Mouse (Mus musculus) testis, adult 2 months (tissue): ENCODE results near the gene Pmel. TPM values are rescaled to one million over a fixed set of nuclear protein-coding genes. Genes with fewer than 3 reads are reported as not detected.
A peak's percentile ranks its signal among the peaks of the same experiment; 100 is the strongest.

ENCODE experiments used
- H3K27ac ChIP-seq: fragments of 200-500 bp; 2 replicates; pipeline ENCODE4 v1.5.1; 2012; ENCODE audit warnings: low read depth, low read length; ENCODE audit not compliant: control insufficient read depth, insufficient read depth
- H3K27me3 ChIP-seq: fragments of 200-500 bp; 2 replicates; pipeline ENCODE4 v1.6.1; 2012; ENCODE audit warnings: mild to moderate bottlenecking, low read length, moderate library complexity; ENCODE audit not compliant: control insufficient read depth, insufficient read depth
- H3K36me3 ChIP-seq: fragments of 200-500 bp; 2 replicates; pipeline ENCODE4 v1.6.1; 2012; ENCODE audit warnings: mild to moderate bottlenecking, low read length; ENCODE audit not compliant: control insufficient read depth, insufficient read depth
- H3K4me1 ChIP-seq: fragments of 200-500 bp; 2 replicates; pipeline ENCODE4 v1.6.1; 2012; ENCODE audit warnings: low read length; ENCODE audit not compliant: control insufficient read depth, insufficient read depth
- H3K4me3 ChIP-seq: fragments of 200-500 bp; 2 replicates; pipeline ENCODE4 v1.5.1; 2012; ENCODE audit warnings: low read depth, mild to moderate bottlenecking, low read length, moderate library complexity, mixed read lengths; ENCODE audit not compliant: control insufficient read depth
- CTCF ChIP-seq: fragments of 200-500 bp; IDR thresholded peaks from 2 replicates; pipeline ENCODE4 v1.5.1; 2012; ENCODE audit warnings: low read depth, mild to moderate bottlenecking, inconsistent platforms, low read length, moderate library complexity; ENCODE audit not compliant: control insufficient read depth, insufficient read depth, insufficient replicate concordance
- POLR2A ChIP-seq: fragments of 200-500 bp; IDR thresholded peaks from 2 replicates; pipeline ENCODE4 v1.6.1; 2012; ENCODE audit warnings: low read depth, mild to moderate bottlenecking, inconsistent platforms, low read length, moderate library complexity; ENCODE audit not compliant: control insufficient read depth
- polyA plus RNA-seq: library from polyadenylated mRNA; depleted of rRNA; stranded (reverse); fragments of >200 nt; gene quantifications from 2 replicates; pipeline ENCODE4 v1.2.3, GENCODE M21; 2012

Pmel gene
- polyA plus RNA-seq, 1 experiment, result 27.7 TPM

DNA sequence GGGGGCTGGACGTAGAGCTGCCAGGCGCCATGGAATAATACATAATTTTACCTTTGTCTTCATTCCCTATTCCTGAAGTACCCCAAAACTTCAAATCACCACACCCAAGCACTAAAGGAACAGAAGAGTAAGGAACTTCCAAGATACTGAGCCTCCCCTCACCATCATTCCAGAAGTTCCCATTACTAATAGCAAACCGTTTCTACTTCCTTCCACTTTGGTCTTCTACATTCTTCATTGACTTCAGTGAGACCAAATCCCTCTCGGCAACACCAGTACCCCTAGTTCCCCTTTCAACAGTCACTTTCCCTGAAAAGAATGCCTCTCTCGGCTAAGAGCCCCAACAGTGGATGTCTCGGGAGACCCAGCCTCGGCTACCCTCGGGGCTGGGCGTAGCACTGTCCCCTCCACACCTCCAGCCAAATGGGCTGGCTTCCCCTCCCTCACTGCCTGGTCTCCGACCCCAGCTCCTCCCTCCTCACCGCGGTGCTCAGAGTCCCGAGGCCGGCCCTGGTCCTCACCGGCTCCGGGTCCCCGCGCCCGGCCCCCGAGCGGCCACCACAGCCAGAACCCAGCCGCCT, 8.5 kb upstream of the Pmel start:
- TF ChIP-seq POLR2A (no peak), CTCF (no peak)
- peak overlapping the region; percentile 90 for H3K4me3 ChIP-seq

DNA sequence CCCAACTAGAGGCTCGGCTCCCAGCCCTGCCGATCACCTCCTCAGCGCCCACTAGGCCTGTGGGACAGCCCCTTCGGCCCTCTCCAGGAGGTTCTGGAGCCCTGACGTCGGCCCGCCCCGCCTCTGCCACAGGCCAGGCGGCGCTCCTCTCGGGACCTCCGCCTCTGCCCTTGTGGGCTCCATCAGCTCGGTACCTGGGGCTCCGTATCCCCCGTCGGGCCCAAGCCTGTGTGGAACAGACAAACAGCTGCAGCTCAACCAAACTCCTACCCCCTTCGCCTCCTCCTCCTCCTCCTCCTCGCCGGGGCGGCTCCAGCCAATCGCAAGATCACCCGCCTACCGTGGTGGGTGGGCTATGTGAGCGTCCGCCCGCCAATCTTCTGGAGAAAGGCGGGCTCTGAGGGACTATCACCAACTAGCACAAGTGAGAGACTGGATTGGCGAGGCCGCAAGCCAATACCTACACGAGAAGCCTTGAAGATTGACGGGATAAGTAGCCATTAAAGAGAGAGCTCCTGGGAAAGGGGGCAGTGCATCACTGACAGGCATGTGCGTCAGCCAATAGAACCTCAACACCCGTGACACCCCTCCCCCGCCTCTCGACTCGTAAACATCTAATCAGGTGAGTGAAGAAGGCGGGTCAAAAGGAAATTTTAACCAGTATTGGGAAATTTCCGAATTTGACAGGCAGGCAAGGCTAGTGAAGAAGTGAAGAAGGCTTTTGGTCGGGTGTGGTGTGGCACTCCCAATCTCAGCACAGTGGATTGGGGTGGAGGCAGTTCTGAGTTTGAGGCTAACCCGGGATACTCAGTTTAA, 7.8 kb upstream of the Pmel start, which contains the start of gene Rab5b:
Gene Rab5b, minus strand, starts transcription at position 273 of the 816 bp plus-strand sequence.
- peak within 1 kb of the TSS; percentile 90 for H3K4me3 ChIP-seq
- no peaks in the 10 kb centered on the region for H3K27me3 ChIP-seq
- peaks cover 7% of the 10 kb centered on the region; the same call in 1 of the 2 replicates for H3K4me1 ChIP-seq
- peak within 1 kb of the TSS; percentile 88 for H3K27ac ChIP-seq
- H3K36me3 ChIP-seq, result no peaks in the 10 kb centered on the region; the same call in none of the 2 replicates
- TF ChIP-seq POLR2A (peak; percentile 93), CTCF (no peak)

More for the DNA sequence above, 8.5 kb upstream of the Pmel start:
- no peaks in the 10 kb centered on the region; the same call in 1 of the 2 replicates for H3K36me3 ChIP-seq
- H3K4me1 ChIP-seq, result peaks cover 7% of the 10 kb centered on the region; the same call in 1 of the 2 replicates
- no peaks in the 10 kb centered on the region for H3K27me3 ChIP-seq
- peak overlapping the region; percentile 88 for H3K27ac ChIP-seq

DNA sequence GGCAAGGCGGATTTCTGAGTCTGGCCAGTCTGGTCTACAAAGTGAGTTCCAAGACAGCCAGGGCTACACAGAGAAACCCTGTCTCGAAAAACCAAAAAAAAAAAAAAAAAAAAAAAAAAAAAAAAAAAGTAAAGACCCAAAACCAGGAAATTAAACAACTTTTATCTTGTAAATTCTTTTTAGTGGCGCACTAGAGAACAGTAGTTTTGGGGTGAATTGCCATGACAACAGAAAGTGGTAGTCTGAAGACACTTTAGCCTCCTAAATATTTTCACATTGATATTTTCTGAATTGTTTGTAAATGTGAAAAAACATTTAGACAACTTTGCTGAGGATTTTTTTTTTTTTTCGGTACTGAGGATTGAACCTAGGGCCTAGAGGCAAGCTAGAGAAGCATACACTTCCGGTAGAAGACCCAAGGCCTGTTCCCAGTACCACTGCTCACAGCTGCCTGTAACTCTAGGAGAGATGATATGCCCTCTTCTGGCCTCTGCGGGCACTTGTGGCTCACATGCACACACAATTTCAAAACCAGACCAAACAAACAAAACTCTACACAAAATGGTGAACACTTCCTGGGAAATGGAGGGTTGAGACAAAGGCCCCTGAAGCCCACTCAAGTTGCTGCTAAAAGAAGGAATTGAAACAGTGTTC, 6.8 kb upstream of the Pmel start:
- Histone ChIP-seq H3K4me1 (peaks cover 7% of the 10 kb centered on the region; the same call in 1 of the 2 replicates), H3K36me3 (no peaks in the 10 kb centered on the region; the same call in none of the 2 replicates), H3K27me3 (no peaks in the 10 kb centered on the region), H3K4me3 (peak overlapping the region; percentile 90), H3K27ac (no peak overlapping the region; the same call in 1 of the 2 replicates)
- TF ChIP-seq CTCF (no peak), POLR2A (no peak)

DNA sequence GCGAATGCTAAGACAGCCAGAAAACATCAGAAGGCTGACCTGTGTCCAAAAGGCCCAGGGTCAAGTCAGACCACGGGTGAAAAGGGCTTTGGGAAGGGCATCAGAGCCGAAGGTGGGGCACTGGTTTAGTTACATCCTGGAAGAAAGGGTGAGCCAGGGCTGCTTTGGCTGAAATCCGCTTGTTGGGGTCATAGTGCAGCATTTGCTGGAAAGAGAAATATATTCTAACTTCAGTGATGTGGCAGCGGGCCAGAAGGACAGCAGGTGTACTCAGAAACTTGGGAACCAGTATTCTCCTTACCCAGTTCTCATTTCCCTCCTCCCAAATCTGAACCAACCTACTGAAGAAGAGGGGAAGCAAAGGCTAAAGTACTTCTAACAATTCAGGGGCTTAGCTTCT, 5.0 kb upstream of the Pmel start:
- H3K27ac ChIP-seq, result no peak overlapping the region
- TF ChIP-seq POLR2A (no peak), CTCF (no peak)
- no peaks in the 10 kb centered on the region; the same call in none of the 2 replicates for H3K36me3 ChIP-seq

DNA sequence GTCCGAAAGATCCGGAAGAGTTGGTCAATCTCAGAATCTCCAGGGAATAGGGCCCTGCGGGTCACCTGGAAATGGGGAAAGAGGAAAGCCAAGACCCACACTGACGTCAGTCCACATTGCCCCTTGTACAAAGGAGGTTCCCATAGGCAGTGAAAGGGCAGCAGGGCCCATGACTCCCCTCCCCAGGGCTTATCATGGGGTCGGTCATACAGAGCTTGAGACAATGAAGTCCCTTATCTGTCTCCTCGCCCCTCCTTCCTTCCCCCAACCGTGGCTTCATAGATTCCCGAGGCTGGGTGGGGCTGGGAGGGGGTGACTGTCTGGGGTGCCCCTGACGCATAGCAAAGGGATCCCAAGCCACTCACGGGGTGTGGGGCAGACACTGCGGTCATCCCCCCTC, 4.4 kb upstream of the Pmel start:
- Histone ChIP-seq H3K4me1 (peaks cover 13% of the 10 kb centered on the region; the same call in 1 of the 2 replicates), H3K27me3 (no peaks in the 10 kb centered on the region), H3K36me3 (no peaks in the 10 kb centered on the region; the same call in none of the 2 replicates), H3K27ac (no peak overlapping the region), H3K4me3 (no peak overlapping the region)
- TF ChIP-seq POLR2A (no peak), CTCF (no peak)

More for the DNA sequence above, 5.0 kb upstream of the Pmel start:
- H3K27me3 ChIP-seq, result no peaks in the 10 kb centered on the region
- peaks cover 12% of the 10 kb centered on the region; the same call in 1 of the 2 replicates for H3K4me1 ChIP-seq
- H3K4me3 ChIP-seq, result no peak overlapping the region

DNA sequence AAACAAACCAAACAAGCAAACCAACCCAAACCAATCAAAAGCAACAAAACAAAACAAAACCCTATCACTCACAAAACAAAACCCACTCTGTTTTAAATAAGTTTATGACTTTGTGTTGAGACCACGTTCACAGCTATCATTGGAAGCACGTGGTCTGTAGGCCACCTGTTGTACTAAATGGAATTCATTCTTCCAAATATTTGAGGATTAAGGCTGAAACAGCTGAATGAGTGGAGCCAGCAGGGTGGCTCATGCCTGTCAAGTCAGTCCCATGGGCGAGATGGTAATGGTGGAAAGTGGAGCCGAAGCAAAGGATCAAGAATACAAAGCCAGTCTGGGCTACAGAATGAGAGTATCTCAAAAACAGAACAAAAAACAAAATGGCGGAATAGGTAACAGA, 3.3 kb upstream of the Pmel start:
- no peak overlapping the region for H3K4me3 ChIP-seq
- H3K4me1 ChIP-seq, result peaks cover 15% of the 10 kb centered on the region
- no peaks in the 10 kb centered on the region for H3K27me3 ChIP-seq
- H3K27ac ChIP-seq, result no peak overlapping the region
- no peaks in the 10 kb centered on the region; the same call in none of the 2 replicates for H3K36me3 ChIP-seq
- no peak for TF ChIP-seq CTCF
- no peak for TF ChIP-seq POLR2A

DNA sequence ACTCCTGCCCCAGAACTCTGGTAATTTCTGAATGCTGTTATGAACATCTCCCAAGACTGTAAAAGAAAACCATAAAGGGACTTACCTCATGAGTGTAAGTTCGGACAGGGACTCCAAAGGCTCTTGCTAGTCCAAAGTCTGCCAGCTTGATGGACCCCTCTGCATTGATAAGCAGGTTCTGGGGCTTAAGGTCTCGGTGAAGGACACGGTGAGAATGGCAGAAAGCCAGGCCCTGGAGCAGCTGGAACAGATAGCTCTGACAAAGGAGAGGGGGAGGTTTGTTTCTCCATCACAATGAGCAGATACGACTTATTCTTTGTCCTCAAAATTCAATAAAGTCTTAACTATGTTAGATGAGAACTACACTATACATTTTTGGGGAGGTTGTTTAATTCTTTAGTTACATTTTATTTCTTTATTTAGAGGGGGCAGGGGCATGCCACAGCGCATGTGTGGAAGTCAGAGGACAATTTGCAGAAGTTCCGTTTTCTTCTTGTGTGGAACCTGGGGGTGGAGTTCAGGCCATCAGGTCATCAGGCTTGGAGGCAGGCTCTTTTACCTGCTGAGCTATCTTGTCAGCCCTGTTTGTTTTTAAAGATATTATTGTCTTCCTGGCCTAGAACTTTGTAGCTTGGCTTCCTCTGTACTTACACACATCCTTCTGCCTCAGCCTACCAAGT, 1.5 kb upstream of the Pmel start:
- no peak overlapping the region for H3K27ac ChIP-seq
- H3K27me3 ChIP-seq, result no peaks in the 10 kb centered on the region
- H3K4me1 ChIP-seq, result peaks cover 16% of the 10 kb centered on the region
- no peak overlapping the region for H3K4me3 ChIP-seq
- TF ChIP-seq CTCF (no peak), POLR2A (no peak)
- H3K36me3 ChIP-seq, result no peaks in the 10 kb centered on the region; the same call in none of the 2 replicates
